In genomic region chr13:72286301-72286700, GRCm38 (mm10) we compare ENCODE assay signal across 21 mouse cellular contexts.
A peak's percentile ranks its signal among the peaks of the same experiment; 100 is the strongest.
DNase-seq lines count a peak whose midpoint lies in the region; ATAC-seq lines count a peak whose summit lies in the region.
"Had no signal": no experiment of that assay in that cellular context is flagged by ENCODE, and none has a peak within 500 bp of the region (broad histone marks: within the 10 kb centered on the region; RNA-seq: fewer than 3 reads in every experiment).

No protein-coding gene starts in this region.

- DNase-seq in heart, adult 11 months, result peak; percentile 35
- DNase-seq in heart, embryonic 10.5 days (ENCODE audit: low spot score), result peak; percentile 58
- DNase-seq in heart, adult 18-20 months, result no peak
- DNase-seq in midbrain, embryonic 11.5 days (ENCODE audit: low spot score, missing footprints), result peak; percentile 69
- DNase-seq: adrenal gland, adult 2 months; adrenal gland, adult 8-10 months; adrenal gland, postnatal 10 days; adrenal gland, postnatal 14 days; adrenal gland, postnatal 25 days; adrenal gland, postnatal 36 days; B cell, adult 2 months; cerebellum, adult 11 months; cerebellum, adult 11-12 months; cerebellum, adult 18-20 months had no signal

- no peaks in the 10 kb centered on the region for H3K9me3 ChIP-seq in heart, embryonic 11.5 days (replicated peaks; ENCODE audit: control insufficient read depth, low read length)
- no peaks in the 10 kb centered on the region for H3K9me3 ChIP-seq in heart, embryonic 10.5 days
- no peaks in the 10 kb centered on the region for H3K9me3 ChIP-seq in midbrain, embryonic 11.5 days (ENCODE audit: control insufficient read depth, low read length)
- no peaks in the 10 kb centered on the region for H3K9me3 ChIP-seq in midbrain, embryonic 15.5 days

- no peak for ATAC-seq in heart, embryonic 11.5 days (replicated peaks; ENCODE audit: insufficient number of reproducible peaks, low FRiP score, low TSS enrichment)
- no peak for ATAC-seq in midbrain, embryonic 11.5 days (ENCODE audit: low FRiP score)
- no peak for ATAC-seq in midbrain, embryonic 15.5 days (replicated peaks)
- ATAC-seq: activated CD4-positive, CD25-positive, alpha-beta regulatory T cell, adult 4 months; CD4-positive, CD25-positive, alpha-beta regulatory T cell, adult 4 months; Patski had no signal

- no peaks in the 10 kb centered on the region for H3K36me3 ChIP-seq in heart, embryonic 11.5 days (ENCODE audit: control insufficient read depth, insufficient read depth, low read length)
- no peaks in the 10 kb centered on the region for H3K36me3 ChIP-seq in heart, embryonic 10.5 days
- H3K36me3 ChIP-seq in midbrain, embryonic 11.5 days (ENCODE audit: control insufficient read depth, insufficient read depth, low read length), result no peaks in the 10 kb centered on the region
- no peaks in the 10 kb centered on the region for H3K36me3 ChIP-seq in midbrain, embryonic 15.5 days (replicated peaks)
- H3K36me3 ChIP-seq: G1E had no signal

- no peaks in the 10 kb centered on the region for H3K27me3 ChIP-seq in heart, embryonic 11.5 days (ENCODE audit: control insufficient read depth, insufficient read depth, low read length)
- H3K27me3 ChIP-seq in heart, embryonic 10.5 days (ENCODE audit: insufficient read depth, poor library complexity, severe bottlenecking), result peaks cover 19% of the 10 kb centered on the region
- H3K27me3 ChIP-seq in midbrain, embryonic 11.5 days (ENCODE audit: control insufficient read depth, insufficient read depth, low read length), result peaks cover 19% of the 10 kb centered on the region
- peaks cover 26% of the 10 kb centered on the region; the same call in 1 of the 2 replicates for H3K27me3 ChIP-seq in midbrain, embryonic 15.5 days (replicated peaks)
- H3K27me3 ChIP-seq: CH12.LX, Patski had no signal

- H3K4me2 ChIP-seq in heart, embryonic 11.5 days, result no peak overlapping the region
- no peak overlapping the region for H3K4me2 ChIP-seq in midbrain, embryonic 11.5 days
- no peak overlapping the region for H3K4me2 ChIP-seq in midbrain, embryonic 15.5 days

- no peak overlapping the region for H3K4me3 ChIP-seq in heart, embryonic 11.5 days (ENCODE audit: low read depth, low read length)
- no peak overlapping the region for H3K4me3 ChIP-seq in heart, embryonic 10.5 days
- H3K4me3 ChIP-seq in midbrain, embryonic 11.5 days (ENCODE audit: low read depth, low read length), result no peak overlapping the region
- H3K4me3 ChIP-seq in midbrain, embryonic 15.5 days, result no peak overlapping the region

- H3K9ac ChIP-seq in heart, embryonic 11.5 days (ENCODE audit: low read depth, low read length), result no peak overlapping the region
- no peak overlapping the region for H3K9ac ChIP-seq in midbrain, embryonic 11.5 days (ENCODE audit: low read length)
- H3K9ac ChIP-seq in midbrain, embryonic 15.5 days, result no peak overlapping the region

- WGBS in heart, embryonic 11.5 days (ENCODE audit: insufficient replicate concordance), result 87% methylated on average over 4 of the region's 4 CpGs
- 96% methylated on average over 4 of the region's 4 CpGs for WGBS in heart, embryonic 10.5 days
- WGBS in midbrain, embryonic 11.5 days, result 96% methylated on average over 4 of the region's 4 CpGs
- 99% methylated on average over 4 of the region's 4 CpGs for WGBS in midbrain, embryonic 15.5 days

- no peak overlapping the region for H3K27ac ChIP-seq in heart, embryonic 11.5 days (ENCODE audit: low read depth, low read length)
- no peak overlapping the region for H3K27ac ChIP-seq in heart, embryonic 10.5 days
- no peak overlapping the region for H3K27ac ChIP-seq in midbrain, embryonic 11.5 days (ENCODE audit: low read depth, low read length)
- H3K27ac ChIP-seq in midbrain, embryonic 15.5 days, result no peak overlapping the region

- H3K4me1 ChIP-seq in heart, embryonic 11.5 days (ENCODE audit: control insufficient read depth, insufficient read depth, low read length), result no peaks in the 10 kb centered on the region
- peaks cover 3% of the 10 kb centered on the region; the same call in 1 of the 2 replicates for H3K4me1 ChIP-seq in heart, embryonic 10.5 days
- H3K4me1 ChIP-seq in midbrain, embryonic 11.5 days (ENCODE audit: control insufficient read depth, insufficient read depth, low read length), result peaks cover 9% of the 10 kb centered on the region; the same call in 1 of the 2 replicates
- H3K4me1 ChIP-seq in midbrain, embryonic 15.5 days, result peaks cover 19% of the 10 kb centered on the region

Comparison
In these comparisons a context has a peak if more than half of its experiments do, and no peak if none do; other contexts are left out.
1. DNase-seq: peak in heart, adult 11 months (single experiment), heart, embryonic 10.5 days (single experiment) and midbrain, embryonic 11.5 days (single experiment); none in heart, adult 18-20 months (0 of 2).